In genomic region chr4:56582405-56582804, GRCm38 (mm10) we compare ENCODE assay signal across 31 mouse cellular contexts.
DNase-seq lines count a peak whose midpoint lies in the region; ATAC-seq lines count a peak whose summit lies in the region.
"Had no signal": no experiment of that assay in that cellular context is flagged by ENCODE, and none has a peak within 500 bp of the region (broad histone marks: within the 10 kb centered on the region; RNA-seq: fewer than 3 reads in every experiment).

No protein-coding gene starts in this region.

- no peak for ATAC-seq in stomach, embryonic 16.5 days (ENCODE audit: insufficient read depth, low FRiP score)
- no peak for ATAC-seq in forebrain, embryonic 12.5 days (ENCODE audit: low FRiP score)
- ATAC-seq in midbrain, embryonic 13.5 days: no peak
- ATAC-seq: activated CD4-positive, CD25-positive, alpha-beta regulatory T cell, adult 4 months; forebrain, embryonic 14.5 days; hindbrain, postnatal 0 days; inflammation-experienced regulatory T-cells, adult 6 months; Patski had no signal

- WGBS in stomach, embryonic 16.5 days: 66% methylated on average over 3 of the region's 3 CpGs
- 78% methylated on average over 3 of the region's 3 CpGs for WGBS in forebrain, embryonic 12.5 days
- WGBS in midbrain, embryonic 13.5 days: 77% methylated on average over 3 of the region's 3 CpGs

- no peaks in the 10 kb centered on the region for H3K36me3 ChIP-seq in stomach, embryonic 16.5 days (ENCODE audit: control insufficient read depth, insufficient read depth, low read length)
- H3K36me3 ChIP-seq in forebrain, embryonic 12.5 days (replicated peaks): no peaks in the 10 kb centered on the region
- H3K36me3 ChIP-seq in midbrain, embryonic 13.5 days: no peaks in the 10 kb centered on the region
- H3K36me3 ChIP-seq: embryonic facial prominence, embryonic 10.5 days; embryonic facial prominence, embryonic 13.5 days; heart, embryonic 10.5 days; heart, embryonic 13.5 days had no signal

- no peaks in the 10 kb centered on the region for H3K4me1 ChIP-seq in stomach, embryonic 16.5 days (ENCODE audit: control insufficient read depth, insufficient read depth, low read length)
- H3K4me1 ChIP-seq in forebrain, embryonic 12.5 days: no peaks in the 10 kb centered on the region
- H3K4me1 ChIP-seq in midbrain, embryonic 13.5 days (replicated peaks): no peaks in the 10 kb centered on the region
- H3K4me1 ChIP-seq: embryonic facial prominence, embryonic 10.5 days; embryonic facial prominence, embryonic 13.5 days; heart, embryonic 10.5 days; heart, embryonic 13.5 days had no signal

- H3K4me3 ChIP-seq in stomach, embryonic 16.5 days (replicated peaks; ENCODE audit: low read length): no peak overlapping the region
- no peak overlapping the region for H3K4me3 ChIP-seq in forebrain, embryonic 12.5 days (replicated peaks)
- H3K4me3 ChIP-seq in midbrain, embryonic 13.5 days (replicated peaks): no peak overlapping the region
- H3K4me3 ChIP-seq: embryonic facial prominence, embryonic 10.5 days; embryonic facial prominence, embryonic 13.5 days; erythroblast, embryonic 14.5 days; heart, adult 2 months; heart, embryonic 10.5 days; heart, embryonic 13.5 days had no signal

- peak; percentile 44 for DNase-seq in urinary bladder, postnatal 14 days (ENCODE audit: low spot score)
- DNase-seq in urinary bladder, postnatal 25 days (ENCODE audit: low spot score): no peak
- DNase-seq in R1 (ENCODE audit: low read depth, low spot score): peak; percentile 33
- DNase-seq in lung, postnatal 25 days (ENCODE audit: low spot score): no peak
- DNase-seq: adrenal gland, adult 8-10 months; adrenal gland, postnatal 25 days; B cell, adult 2 months; cerebellum, adult 11-12 months; cerebellum, adult 8-10 months; cerebellum, postnatal 10 days; cerebellum, postnatal 36 days; embryo, embryonic 11 days; gastrocnemius, postnatal 25 days; heart, adult 2 months; heart, postnatal 14 days; heart, postnatal 4 days had no signal

- H3K9me3 ChIP-seq in stomach, embryonic 16.5 days (replicated peaks; ENCODE audit: control insufficient read depth, low read length): no peaks in the 10 kb centered on the region
- no peaks in the 10 kb centered on the region for H3K9me3 ChIP-seq in forebrain, embryonic 12.5 days
- no peaks in the 10 kb centered on the region for H3K9me3 ChIP-seq in midbrain, embryonic 13.5 days
- H3K9me3 ChIP-seq: embryonic facial prominence, embryonic 10.5 days; embryonic facial prominence, embryonic 13.5 days; heart, embryonic 10.5 days; heart, embryonic 13.5 days had no signal

- no peak overlapping the region for H3K9ac ChIP-seq in stomach, embryonic 16.5 days (ENCODE audit: low read length)
- H3K9ac ChIP-seq in forebrain, embryonic 12.5 days: no peak overlapping the region
- H3K9ac ChIP-seq in midbrain, embryonic 13.5 days (replicated peaks): no peak overlapping the region
- H3K9ac ChIP-seq: embryonic facial prominence, embryonic 13.5 days; heart, embryonic 13.5 days; hindbrain, embryonic 14.5 days had no signal

- H3K27ac ChIP-seq in stomach, embryonic 16.5 days (ENCODE audit: low read length): peak overlapping the region; percentile 64
- H3K27ac ChIP-seq in forebrain, embryonic 12.5 days: no peak overlapping the region
- H3K27ac ChIP-seq in midbrain, embryonic 13.5 days: no peak overlapping the region
- H3K27ac ChIP-seq: embryonic facial prominence, embryonic 10.5 days; embryonic facial prominence, embryonic 13.5 days; heart, adult 2 months; heart, embryonic 10.5 days; heart, embryonic 13.5 days; hindbrain, embryonic 14.5 days; hindbrain, postnatal 0 days had no signal

- H3K27me3 ChIP-seq in stomach, embryonic 16.5 days (ENCODE audit: control insufficient read depth, insufficient read depth, low read length): no peaks in the 10 kb centered on the region
- H3K27me3 ChIP-seq in forebrain, embryonic 12.5 days: no peaks in the 10 kb centered on the region
- H3K27me3 ChIP-seq in midbrain, embryonic 13.5 days: no peaks in the 10 kb centered on the region
- H3K27me3 ChIP-seq: CH12.LX; embryonic facial prominence, embryonic 13.5 days; heart, embryonic 13.5 days; Patski had no signal

- no peak overlapping the region for H3K4me2 ChIP-seq in stomach, embryonic 16.5 days (ENCODE audit: low read depth, low read length)
- no peak overlapping the region for H3K4me2 ChIP-seq in forebrain, embryonic 12.5 days
- H3K4me2 ChIP-seq in midbrain, embryonic 13.5 days (replicated peaks): no peak overlapping the region
- H3K4me2 ChIP-seq: embryonic facial prominence, embryonic 13.5 days; heart, embryonic 13.5 days; hindbrain, embryonic 14.5 days had no signal

Comparison
In these comparisons a context has a peak if more than half of its experiments do, and no peak if none do; other contexts are left out.
1. DNase-seq: peak in urinary bladder, postnatal 14 days (single experiment) and R1 (single experiment); none in urinary bladder, postnatal 25 days (single experiment) and lung, postnatal 25 days (single experiment).